Mouse (Mus musculus): ENCODE data around the gene Evc. TPM values are rescaled to one million over a fixed set of nuclear protein-coding genes. Genes with fewer than 3 reads are reported as not detected.

Evc gene
- total RNA-seq, 1 experiment from 2014 or later = not detected

- ATAC-seq (replicated peaks; ENCODE audit: low read depth, poor library complexity, severe bottlenecking) = peak; percentile 74
Measured at GRCm38 (mm10) chr5:37243169-37243886, 93.4 kb downstream of the Evc start.

- no peak for ATAC-seq (replicated peaks; ENCODE audit: low read depth, poor library complexity, severe bottlenecking)
Measured at GRCm38 (mm10) chr5:37242360-37243168, 94.1 kb downstream of the Evc start.

- no peak for ATAC-seq (replicated peaks; ENCODE audit: low read depth, poor library complexity, severe bottlenecking)
Measured at GRCm38 (mm10) chr5:37241651-37242151, 95.0 kb downstream of the Evc start, which contains the start of gene Crmp1. TSS of gene Crmp1 (plus strand) at chr5:37241940.

GRCm38 (mm10) chr5:37241224-37241623, 95.5 kb downstream of the Evc start:
- ATAC-seq (replicated peaks; ENCODE audit: low read depth, poor library complexity, severe bottlenecking) = no peak

GRCm38 (mm10) chr5:37240550-37240949, 96.1 kb downstream of the Evc start:
- ATAC-seq (replicated peaks; ENCODE audit: low read depth, poor library complexity, severe bottlenecking) = 0 out of 2 replicates have a peak, but pooled peaks have one; percentile 30

Other genes with a start within 250 kb of the Evc start
- not detected in 2 replicates for gene Crmp1, start 95.0 kb downstream of the Evc start, total RNA-seq (2017)
- 0.37 TPM in 1 of 2 replicates, not detected in the other for gene Evc2, start 1.6 kb upstream of the Evc start, total RNA-seq (2017)